Mouse (Mus musculus) left cerebral cortex, adult 2 months (tissue): ENCODE measurements around the gene Mctp2. TPM values are rescaled to one million over a fixed set of nuclear protein-coding genes. Genes with fewer than 3 reads are reported as not detected.

Experiments
- DNase-seq, 2 experiments: peaks; one replicate each; pipeline ENCODE4 v3.0.0; 2021 to 2022; ENCODE audit warnings: low spot score in 2 of 2, mixed read lengths in 1 of 2; ENCODE audit errors: extremely low spot score in 1 of 2
- H3K27ac ChIP-seq: fragments of 200-600 bp; 2 replicates; pipeline ENCODE4 v1.8.1; 2022
- H3K4me3 ChIP-seq: fragments of 200-600 bp; 2 replicates; pipeline ENCODE4 v1.8.1; 2022
- CTCF ChIP-seq: fragments of 200-600 bp; IDR thresholded peaks from 2 replicates; pipeline ENCODE4 v1.8.1; 2022; ENCODE audit warnings: antibody characterized with exemption, mild to moderate bottlenecking, moderate library complexity
- intact Hi-C: fragments of 180-260 bp; cut with DNase I; formaldehyde crosslinking; loops from one replicate; pipeline ENCODE4 v1.15.1; 2025
- long read RNA-seq, 2 experiments: library from polyadenylated mRNA; stranded (forward); transcript quantifications; one replicate each; pipeline ENCODE4 v2.0.0; 2021; ENCODE audit warnings: borderline mapping rate in 2 of 2
- total RNA-seq, 2 experiments: library from RNA; stranded (reverse); gene quantifications; 2 replicates each; pipeline ENCODE4 v1.2.3; 2021

Mctp2 gene
- 1 to 10 TPM; 1.5 to 2.2 TPM for total RNA-seq
- long read RNA-seq, experiment 1, full-length matches to known transcripts: 1 of 1 reads
- long read RNA-seq, experiment 1, partial matches to known transcripts: 0 of 1 reads
- long read RNA-seq, experiment 1, other reads (novel, unspliced or antisense): 0 of 1 reads
- long read RNA-seq, experiment 2, full-length matches to known transcripts: 1 of 1 reads
- long read RNA-seq, experiment 2, partial matches to known transcripts: 0 of 1 reads
- long read RNA-seq, experiment 2, other reads (novel, unspliced or antisense): 0 of 1 reads

GRCm38 (mm10) chr7:72306382-72306841 lies at the start of gene Mctp2:
Mctp2 (minus strand) TSS chr7:72306608.
- Histone ChIP-seq H3K4me3 (peak within 1 kb of the TSS; percentile 56), H3K27ac (no peak within 1 kb of the TSS)
- intact Hi-C loops: no loop called here
- TF ChIP-seq CTCF: no peak
- DNase-seq: peak; percentile 43 to 46

- intact Hi-C loops: no loop called here
- no peak for DNase-seq
- no peak for TF ChIP-seq CTCF
- H3K4me3 ChIP-seq: no peak overlapping the region
- H3K27ac ChIP-seq: no peak overlapping the region
These were observed 39.5 kb upstream of the Mctp2 start for GRCm38 (mm10) chr7:72345901-72346300.

DNA sequence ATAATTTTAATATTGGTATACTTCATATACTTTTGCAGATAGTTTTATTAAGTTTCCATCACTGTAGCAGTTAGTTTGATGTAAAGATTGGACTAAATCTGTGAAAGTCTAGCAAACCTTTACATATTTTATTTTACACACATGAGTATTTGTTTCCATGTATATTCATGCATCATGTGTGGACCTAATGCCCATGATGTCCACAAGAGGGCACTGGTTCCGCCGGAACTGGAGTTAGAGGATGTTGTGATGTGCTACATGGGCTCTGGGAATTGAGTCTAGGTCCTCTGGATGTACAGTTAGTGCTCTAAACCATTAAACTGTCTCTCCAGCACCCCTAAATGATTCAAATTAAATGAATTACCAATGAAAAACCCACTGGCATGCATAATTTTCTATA lies 37.3 kb upstream of the Mctp2 start:
- peak; percentile 12 for TF ChIP-seq CTCF
- no peak for DNase-seq
- H3K27ac ChIP-seq: no peak overlapping the region
- intact Hi-C loops: no loop called here
- H3K4me3 ChIP-seq: no peak overlapping the region

- H3K4me3 ChIP-seq: no peak overlapping the region
- H3K27ac ChIP-seq: no peak overlapping the region
- DNase-seq: no peak
- intact Hi-C loops: no loop called here
- no peak; the same call in 1 of the 2 replicates for TF ChIP-seq CTCF
These were observed 36.4 kb upstream of the Mctp2 start for GRCm38 (mm10) chr7:72342822-72343221.

DNA sequence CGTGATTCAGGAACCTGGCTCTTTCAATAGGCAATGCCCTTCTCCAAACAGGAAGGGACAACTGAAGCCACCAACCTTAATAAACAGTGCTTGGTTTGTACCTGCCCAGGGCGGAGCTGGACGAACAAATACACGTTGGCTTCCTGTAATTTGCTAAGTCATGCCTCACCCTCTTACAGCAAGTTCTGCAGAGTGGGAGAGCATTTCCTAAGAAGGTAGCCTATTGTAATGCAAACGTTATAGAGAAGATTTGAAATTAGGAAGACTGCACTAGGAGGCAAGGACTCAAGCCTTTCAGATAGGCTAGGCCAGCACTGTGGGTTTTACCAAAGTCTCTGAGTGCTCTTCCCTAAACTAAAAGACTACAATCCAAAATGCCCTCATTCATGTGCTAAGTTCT lies 19.6 kb upstream of the Mctp2 start:
- H3K4me3 ChIP-seq: no peak overlapping the region
- no peak overlapping the region for H3K27ac ChIP-seq
- TF ChIP-seq CTCF: no peak
- intact Hi-C loops: no loop called here
- no peak for DNase-seq

GRCm38 (mm10) chr7:72320906-72321305 lies 14.5 kb upstream of the Mctp2 start:
- intact Hi-C loops: no loop called here
- DNase-seq: no peak
- no peak overlapping the region for H3K27ac ChIP-seq
- no peak for TF ChIP-seq CTCF
- H3K4me3 ChIP-seq: no peak overlapping the region

DNA sequence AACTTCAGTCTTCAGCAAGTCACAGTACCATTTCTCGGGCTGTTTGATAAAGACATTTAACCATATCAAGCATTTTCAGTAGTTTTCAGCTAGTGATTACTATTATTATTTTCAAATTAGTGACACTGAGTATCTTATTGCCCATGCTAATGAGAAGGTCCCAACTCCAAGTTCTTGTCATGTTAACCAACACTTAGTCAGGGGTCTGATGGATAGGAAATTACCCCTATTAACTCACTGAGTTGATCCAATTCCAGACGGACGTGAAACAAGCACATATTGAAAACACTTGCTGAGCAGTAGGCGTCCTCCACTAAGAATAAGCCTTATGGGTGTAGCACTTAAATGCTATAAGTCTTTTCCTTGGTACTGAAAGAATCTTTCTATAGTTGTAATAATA lies 14.0 kb upstream of the Mctp2 start:
- TF ChIP-seq CTCF: no peak
- H3K27ac ChIP-seq: no peak overlapping the region
- no peak overlapping the region for H3K4me3 ChIP-seq
- intact Hi-C loops: no loop called here
- no peak for DNase-seq

DNA sequence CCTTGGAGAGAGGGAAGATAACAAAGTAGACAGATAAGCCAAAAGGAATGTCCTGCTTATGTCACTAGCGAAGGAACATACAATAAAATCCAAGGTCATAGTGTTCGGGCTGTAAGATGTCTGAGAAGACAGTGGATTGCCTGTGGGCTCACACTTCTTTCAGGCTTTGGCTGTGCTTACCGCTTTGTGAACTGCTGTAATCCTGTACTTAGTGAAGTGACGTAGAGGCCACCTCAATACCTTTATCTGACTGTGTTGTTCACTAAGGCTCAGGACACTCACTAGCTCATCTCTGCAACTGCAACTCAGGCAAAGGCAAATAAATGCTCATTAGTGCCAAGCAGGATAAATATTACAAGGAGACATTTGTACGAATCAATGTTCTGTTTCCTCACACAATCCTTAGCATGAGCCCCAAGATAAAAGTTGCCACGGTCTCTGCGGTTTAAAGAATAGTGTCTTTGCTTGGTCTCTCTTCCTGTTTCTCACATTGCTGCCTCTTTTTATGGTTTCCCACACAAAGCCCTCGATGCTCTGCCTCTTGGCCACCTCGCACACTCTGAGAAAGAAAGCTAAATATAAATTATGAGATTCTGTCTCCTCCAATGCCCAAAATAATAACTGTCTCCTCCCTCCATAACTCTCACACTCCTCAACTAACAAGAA lies 8.1 kb upstream of the Mctp2 start:
- DNase-seq: no peak
- H3K4me3 ChIP-seq: no peak overlapping the region
- intact Hi-C loops: no loop called here
- H3K27ac ChIP-seq: no peak overlapping the region
- TF ChIP-seq CTCF: no peak

DNA sequence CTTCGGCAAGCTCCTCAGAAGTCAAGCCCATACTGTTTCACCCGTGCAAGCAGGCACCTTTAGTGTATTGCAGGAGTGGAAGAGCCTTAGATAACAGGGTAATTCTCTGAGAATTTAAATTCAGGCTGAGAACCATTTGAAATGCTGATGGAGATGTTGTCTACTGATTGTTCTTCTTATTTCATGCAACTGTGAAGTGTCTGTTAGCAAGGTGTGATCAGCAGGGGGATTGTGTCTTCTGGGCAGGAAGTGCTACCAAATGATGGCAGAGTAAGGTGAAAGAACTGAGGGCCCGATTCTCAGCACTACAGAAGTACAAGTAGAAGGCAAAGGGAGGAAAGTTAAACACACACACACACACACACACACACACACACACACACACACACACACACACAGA lies 7.5 kb upstream of the Mctp2 start:
- no peak overlapping the region for H3K27ac ChIP-seq
- intact Hi-C loops: no loop called here
- DNase-seq: no peak
- no peak for TF ChIP-seq CTCF
- no peak overlapping the region for H3K4me3 ChIP-seq

GRCm38 (mm10) chr7:72311582-72311981 lies 5.2 kb upstream of the Mctp2 start:
- Histone ChIP-seq H3K4me3 (no peak overlapping the region), H3K27ac (no peak overlapping the region)
- no peak for DNase-seq
- no peak for TF ChIP-seq CTCF
- intact Hi-C loops: no loop called here

DNA sequence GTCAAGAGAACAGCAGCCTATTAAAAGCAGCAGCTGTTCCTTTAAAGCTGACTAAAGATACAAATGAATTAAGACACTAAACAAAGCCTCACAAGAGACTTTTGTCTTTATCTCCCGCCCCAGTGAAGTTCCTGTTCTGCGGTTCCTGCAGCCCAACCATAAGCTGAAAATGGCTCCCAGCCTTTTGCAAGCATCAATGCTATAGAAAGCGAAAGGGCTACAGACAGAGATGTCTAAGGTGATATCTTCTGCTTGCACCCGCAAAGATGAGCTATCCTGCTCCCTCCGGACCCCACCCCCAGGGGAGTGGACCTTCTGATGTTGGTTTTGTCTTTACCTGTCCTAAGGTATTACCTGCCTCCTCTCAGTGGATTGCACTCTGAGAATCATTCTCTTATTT lies 1.7 kb upstream of the Mctp2 start:
- Histone ChIP-seq H3K27ac (no peak overlapping the region), H3K4me3 (no peak overlapping the region)
- intact Hi-C loops: no loop called here
- TF ChIP-seq CTCF: no peak
- no peak for DNase-seq

- peak overlapping the region; percentile 56 for H3K4me3 ChIP-seq
- TF ChIP-seq CTCF: no peak
- DNase-seq: no peak
- no peak overlapping the region for H3K27ac ChIP-seq
- intact Hi-C loops: no loop called here
These were observed 439 bp upstream of the Mctp2 start for GRCm38 (mm10) chr7:72306847-72307246.

- no peak for TF ChIP-seq CTCF
- intact Hi-C loops: no loop called here
- peak in 1 of 2 experiments; percentile 9 for DNase-seq
- H3K27ac ChIP-seq: no peak overlapping the region
- H3K4me3 ChIP-seq: peak overlapping the region; percentile 56
These were observed 437 bp downstream of the Mctp2 start for GRCm38 (mm10) chr7:72305971-72306370.
